Mouse (Mus musculus): ENCODE results near the gene Gm5072. TPM values are rescaled to one million over a fixed set of nuclear protein-coding genes. Genes with fewer than 3 reads are reported as not detected.
"Not testable (repeated sequence)": the region's sequence is repeated elsewhere in the genome, so short reads cannot be mapped to it uniquely, and the experiment has no call there.

Gm5072 gene
- not detected in 2 replicates for polyA plus RNA-seq (2014; fragmentation: Nextera tagmentation; extraction: Ambion mirVana)

DNA sequence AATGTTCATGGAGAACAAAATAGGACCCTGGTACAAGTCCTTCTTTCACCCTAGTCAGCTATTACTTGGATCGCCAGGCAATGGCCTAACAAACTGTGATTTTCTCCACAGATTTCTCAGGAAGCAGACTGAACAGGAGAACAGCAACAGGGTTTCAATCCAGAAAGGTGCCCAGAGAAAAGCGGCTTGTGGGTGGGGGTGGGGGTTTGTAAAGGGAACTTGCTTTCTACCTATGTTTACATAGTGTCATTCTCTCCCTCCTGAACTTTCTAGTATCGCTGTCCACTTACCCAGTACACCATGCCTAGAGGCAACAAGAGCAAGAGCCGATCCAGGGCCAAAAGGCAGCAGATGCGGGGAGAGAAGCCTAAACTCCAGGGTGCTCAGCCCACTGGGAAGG, at the start of gene Gm5072:
Gene Gm5072, plus strand, starts transcription at position 301 of the 400 bp plus-strand sequence.
- WGBS = no CpG with 5 or more reads among the region's 5 CpGs
- not testable (repeated sequence) for H3K4me3 ChIP-seq (ENCODE audit: low read depth, low read length); H3K27ac ChIP-seq (ENCODE audit: low read depth, low read length); ATAC-seq (replicated peaks; ENCODE audit: low FRiP score); H3K9me3 ChIP-seq (ENCODE audit: control insufficient read depth, low read length); H3K4me1 ChIP-seq (replicated peaks; ENCODE audit: control insufficient read depth, insufficient read depth, low read length); H3K9ac ChIP-seq (ENCODE audit: low read depth, low read length); H3K36me3 ChIP-seq (ENCODE audit: control insufficient read depth, insufficient read depth, low read length); DNase-seq (ENCODE audit: low spot score); H3K4me2 ChIP-seq; H3K27me3 ChIP-seq (replicated peaks; ENCODE audit: control insufficient read depth, insufficient read depth, low read length)

Other genes starting within 250 kb of the Gm5072 start
- gene Mageb2, start 60.8 kb upstream of the Gm5072 start, polyA plus RNA-seq (2014; fragmentation: Nextera tagmentation; extraction: Ambion mirVana) = not detected in 2 replicates
- not detected in 2 replicates for gene Gm8914, start 87.6 kb downstream of the Gm5072 start, polyA plus RNA-seq (2014; fragmentation: Nextera tagmentation; extraction: Ambion mirVana)
- gene 1700084M14Rik, start 183.4 kb downstream of the Gm5072 start, polyA plus RNA-seq (2014; fragmentation: Nextera tagmentation; extraction: Ambion mirVana) = not detected in 2 replicates
- not detected in 2 replicates for gene Gm14781, start 239.7 kb downstream of the Gm5072 start, polyA plus RNA-seq (2014; fragmentation: Nextera tagmentation; extraction: Ambion mirVana)

Data from liver, embryonic 11.5 days (tissue).